Mouse (Mus musculus): ENCODE data around the gene Pkn3. TPM values are rescaled to one million over a fixed set of nuclear protein-coding genes. Genes with fewer than 3 reads are reported as not detected.

Pkn3 gene
- polyA plus RNA-seq, 1 experiment from 2014 or later = 2.7 TPM

- WGBS = 8% methylated on average over 12 of the region's 12 CpGs
- H3K36me3 ChIP-seq = no peaks in the 10 kb centered on the region
- peaks cover 7% of the 10 kb centered on the region for H3K4me1 ChIP-seq (replicated peaks)
- H3K27me3 ChIP-seq = no peaks in the 10 kb centered on the region
- peak overlapping the region; percentile 13; the same call in 1 of the 2 replicates for H3K4me3 ChIP-seq
- peak overlapping the region; percentile 41 for H3K9ac ChIP-seq
- ATAC-seq (ENCODE audit: low read depth) = peak; percentile 62; the same call in 1 of the 2 replicates
- H3K4me2 ChIP-seq = peak overlapping the region; percentile 45
- no peak overlapping the region for H3K27ac ChIP-seq (replicated peaks)
- H3K9me3 ChIP-seq = no peaks in the 10 kb centered on the region
Measured at GRCm38 (mm10) chr2:30084632-30085031, 7.1 kb downstream of the Pkn3 start.

DNA sequence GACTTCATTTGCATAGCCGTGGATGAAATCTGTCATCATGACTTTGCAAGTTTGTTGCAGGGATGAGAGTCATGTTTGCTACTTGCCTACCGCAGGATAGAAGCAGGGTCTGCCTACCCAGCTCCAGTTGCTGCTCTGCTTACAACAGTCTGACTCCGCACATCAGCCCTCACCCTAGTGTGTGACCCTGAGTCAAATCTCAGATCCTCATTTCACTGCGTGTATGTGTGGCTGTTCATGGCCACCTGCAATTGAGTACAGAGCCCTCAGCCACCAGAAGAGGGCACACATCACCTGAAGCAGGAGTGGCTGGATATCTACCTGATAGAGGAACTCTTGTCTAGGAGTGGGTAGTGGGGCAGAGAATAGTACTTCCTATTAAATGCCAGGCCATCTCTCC lies 9.8 kb downstream of the Pkn3 start:
- no peak for ATAC-seq (ENCODE audit: low read depth)
- H3K27ac ChIP-seq (replicated peaks) = no peak overlapping the region
- H3K36me3 ChIP-seq = peaks cover 10% of the 10 kb centered on the region; the same call in 1 of the 2 replicates
- no peak overlapping the region for H3K4me3 ChIP-seq
- H3K4me2 ChIP-seq = no peak overlapping the region
- no peak overlapping the region for H3K9ac ChIP-seq
- no peaks in the 10 kb centered on the region for H3K9me3 ChIP-seq
- 92% methylated on average over 4 of the region's 4 CpGs for WGBS
- peaks cover 7% of the 10 kb centered on the region for H3K4me1 ChIP-seq (replicated peaks)
- H3K27me3 ChIP-seq = no peaks in the 10 kb centered on the region

DNA sequence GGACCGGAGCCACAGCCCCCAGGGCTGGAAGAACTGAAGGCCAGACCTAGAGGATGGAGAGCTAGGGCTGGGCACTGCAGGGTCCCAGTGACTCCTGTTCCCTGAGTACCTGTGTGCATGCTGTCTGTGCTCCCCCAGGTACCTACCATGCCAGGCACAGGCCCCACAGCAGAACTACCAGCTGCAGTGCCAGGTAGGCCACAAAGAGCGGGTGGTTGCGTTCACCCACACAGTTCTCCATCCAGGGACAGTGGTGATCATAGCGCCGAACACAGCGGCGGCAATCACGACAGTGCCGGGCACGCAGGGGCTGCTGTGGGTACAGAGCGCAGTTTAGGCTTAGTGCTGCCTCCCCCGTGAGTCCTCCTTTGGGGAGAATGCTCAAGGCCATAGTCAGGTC lies 14.0 kb downstream of the Pkn3 start:
- 97% methylated on average over 12 of the region's 12 CpGs for WGBS
- Histone ChIP-seq H3K4me2 (no peak overlapping the region), H3K9ac (no peak overlapping the region), H3K36me3 (peaks cover 18% of the 10 kb centered on the region; the same call in 1 of the 2 replicates), H3K9me3 (no peaks in the 10 kb centered on the region), H3K4me3 (no peak overlapping the region), H3K4me1 (replicated peaks) (peaks cover 22% of the 10 kb centered on the region), H3K27ac (replicated peaks) (no peak overlapping the region), H3K27me3 (no peaks in the 10 kb centered on the region)
- ATAC-seq (ENCODE audit: low read depth) = no peak

DNA sequence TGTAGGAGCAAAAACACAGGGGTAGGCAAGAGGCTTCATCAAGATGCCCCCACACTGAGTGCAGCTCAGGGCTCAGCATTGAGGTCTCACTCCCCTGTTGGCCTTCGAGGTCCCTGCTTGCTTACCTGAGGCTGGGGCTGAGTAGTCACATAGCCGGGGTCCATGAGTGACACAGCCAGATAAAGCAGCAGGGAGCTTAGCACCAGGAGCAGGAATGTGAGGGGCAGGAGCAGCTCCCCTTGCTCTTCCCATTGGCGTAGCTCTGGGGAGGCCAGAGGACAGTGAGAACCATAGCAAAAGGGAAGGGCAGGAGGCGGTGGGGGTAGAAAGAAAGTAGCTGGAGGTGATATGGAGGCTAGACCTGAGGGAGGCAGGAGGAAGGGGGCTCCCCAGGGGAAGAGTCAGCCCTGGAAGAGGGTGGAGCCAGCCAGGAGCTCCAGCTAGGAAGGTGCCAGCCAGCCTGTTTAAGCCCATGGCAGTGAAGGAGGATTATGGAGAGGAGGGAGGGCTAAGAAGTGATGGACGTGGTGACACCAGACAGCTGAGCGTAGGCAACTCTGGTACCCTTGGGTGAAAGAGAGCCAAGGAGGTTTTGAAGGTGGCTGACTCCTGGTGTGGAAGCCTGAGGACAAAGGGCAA lies 14.9 kb downstream of the Pkn3 start:
- 57% methylated on average over 6 of the region's 6 CpGs for WGBS
- Histone ChIP-seq H3K36me3 (peaks cover 26% of the 10 kb centered on the region), H3K9ac (peak overlapping the region; percentile 77), H3K27ac (replicated peaks) (no peak overlapping the region), H3K4me2 (peak overlapping the region; percentile 82), H3K9me3 (no peaks in the 10 kb centered on the region), H3K27me3 (no peaks in the 10 kb centered on the region), H3K4me1 (replicated peaks) (peaks cover 22% of the 10 kb centered on the region), H3K4me3 (peak overlapping the region; percentile 63)
- ATAC-seq (ENCODE audit: low read depth) = no peak

DNA sequence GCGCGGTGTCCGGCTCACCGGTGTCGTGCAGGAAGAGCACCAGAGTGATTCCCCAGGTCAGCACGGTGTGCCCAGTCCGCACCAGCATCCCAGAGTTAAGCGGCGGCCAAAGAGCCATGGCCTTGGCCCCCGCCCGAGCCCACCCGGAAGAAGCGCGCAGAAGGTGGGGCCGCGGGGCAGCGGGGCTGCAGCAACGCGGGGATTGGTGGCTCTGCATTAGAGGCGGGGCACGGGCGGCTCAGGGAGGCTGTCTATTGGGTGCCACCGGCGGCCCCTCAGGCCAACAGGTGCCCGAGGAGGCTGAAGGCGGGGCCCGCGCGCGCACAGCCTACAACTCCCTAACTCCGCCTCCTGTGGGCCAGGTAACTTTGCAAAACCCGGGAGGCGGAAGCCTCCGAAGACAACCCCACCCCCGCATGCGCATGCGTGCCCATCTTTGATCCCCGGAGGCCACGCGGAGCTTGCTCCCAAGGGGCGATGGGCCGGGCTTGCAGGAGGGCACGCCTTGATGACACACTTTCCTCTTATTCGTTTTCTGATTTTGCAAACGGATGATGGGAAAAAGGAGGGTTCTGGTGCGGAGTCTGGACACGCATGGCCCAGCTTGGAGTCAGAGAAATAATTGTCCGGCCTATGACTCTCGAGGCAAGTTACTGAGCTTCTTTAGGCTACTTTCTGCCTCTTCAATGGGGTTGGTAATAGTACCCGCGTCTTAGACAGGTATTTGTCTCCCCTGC lies 16.2 kb downstream of the Pkn3 start, which contains the start of gene Zdhhc12:
Gene Zdhhc12, minus strand, starts transcription at position 178 of the 737 bp plus-strand sequence.
- Histone ChIP-seq H3K4me3 (peak within 1 kb of the TSS; percentile 63), H3K4me2 (peak within 1 kb of the TSS; percentile 82), H3K4me1 (replicated peaks) (peaks cover 22% of the 10 kb centered on the region), H3K27ac (replicated peaks) (peak within 1 kb of the TSS; percentile 28; the same call in 1 of the 2 replicates), H3K9me3 (no peaks in the 10 kb centered on the region), H3K36me3 (peaks cover 37% of the 10 kb centered on the region), H3K9ac (peak within 1 kb of the TSS; percentile 77), H3K27me3 (no peaks in the 10 kb centered on the region)
- under 1% methylated on average over 51 of the region's 51 CpGs for WGBS
- ATAC-seq (ENCODE audit: low read depth) = peak; percentile 97

DNA sequence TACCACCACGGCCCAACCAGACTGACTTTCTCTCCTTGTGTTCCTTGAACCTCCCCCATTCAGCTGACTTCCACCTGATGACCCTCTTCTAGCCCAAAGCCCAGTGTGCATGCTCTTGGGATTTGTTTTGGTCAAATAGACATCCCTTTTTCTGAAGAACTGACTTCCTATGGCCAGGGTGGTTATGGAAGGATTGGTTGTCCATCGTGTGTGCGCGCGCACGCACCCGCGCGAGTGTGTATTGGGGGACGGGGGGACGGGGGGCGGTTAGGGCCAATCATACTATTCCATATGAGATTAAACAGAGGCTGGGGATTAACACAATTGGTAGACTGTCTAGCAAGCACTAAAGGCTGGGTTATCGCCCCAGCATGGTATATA lies 16.7 kb downstream of the Pkn3 start:
- Histone ChIP-seq H3K9ac (peak overlapping the region; percentile 77), H3K4me1 (replicated peaks) (peaks cover 22% of the 10 kb centered on the region), H3K4me3 (peak overlapping the region; percentile 63), H3K36me3 (peaks cover 42% of the 10 kb centered on the region), H3K27me3 (no peaks in the 10 kb centered on the region), H3K9me3 (no peaks in the 10 kb centered on the region), H3K4me2 (peak overlapping the region; percentile 82), H3K27ac (replicated peaks) (peak overlapping the region; percentile 28; the same call in 1 of the 2 replicates)
- WGBS = 3% methylated on average over 13 of the region's 13 CpGs
- no peak for ATAC-seq (ENCODE audit: low read depth)

DNA sequence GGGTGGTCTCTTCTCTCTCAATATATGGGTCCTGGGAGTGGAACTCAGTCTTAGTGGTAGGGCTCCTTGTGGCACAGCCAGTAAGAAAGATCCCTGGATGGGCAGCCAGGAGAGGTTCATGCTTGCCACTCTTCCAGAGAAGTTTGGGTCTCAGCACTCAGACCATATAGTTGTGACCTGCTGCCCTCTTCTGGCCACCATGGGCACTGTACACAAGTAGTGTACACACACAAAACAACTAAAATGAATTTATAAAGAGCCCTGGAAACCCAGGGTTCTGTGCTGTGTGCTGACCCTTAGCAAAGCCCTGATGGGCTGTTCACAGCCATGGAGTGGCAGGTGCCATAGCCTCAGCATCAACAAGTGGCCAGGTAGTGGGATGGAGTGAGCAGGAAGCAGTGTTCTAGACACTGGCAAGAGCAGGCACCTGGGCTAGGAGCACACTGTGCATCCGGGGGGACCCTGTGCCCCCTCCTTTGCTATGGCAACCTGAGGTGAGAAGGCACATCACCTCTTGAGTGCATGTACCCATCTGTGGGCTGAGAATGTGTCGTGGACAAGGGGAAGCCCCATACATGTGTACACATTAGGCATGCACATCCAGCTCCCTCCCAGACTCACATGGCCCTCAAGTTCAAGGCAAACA lies 18.5 kb downstream of the Pkn3 start:
- Histone ChIP-seq H3K36me3 (peaks cover 59% of the 10 kb centered on the region), H3K4me1 (replicated peaks) (peaks cover 22% of the 10 kb centered on the region), H3K27ac (replicated peaks) (no peak overlapping the region), H3K4me3 (no peak overlapping the region), H3K27me3 (no peaks in the 10 kb centered on the region), H3K4me2 (no peak overlapping the region), H3K9me3 (no peaks in the 10 kb centered on the region), H3K9ac (no peak overlapping the region)
- WGBS = 77% methylated on average over 2 of the region's 2 CpGs
- ATAC-seq (ENCODE audit: low read depth) = no peak

DNA sequence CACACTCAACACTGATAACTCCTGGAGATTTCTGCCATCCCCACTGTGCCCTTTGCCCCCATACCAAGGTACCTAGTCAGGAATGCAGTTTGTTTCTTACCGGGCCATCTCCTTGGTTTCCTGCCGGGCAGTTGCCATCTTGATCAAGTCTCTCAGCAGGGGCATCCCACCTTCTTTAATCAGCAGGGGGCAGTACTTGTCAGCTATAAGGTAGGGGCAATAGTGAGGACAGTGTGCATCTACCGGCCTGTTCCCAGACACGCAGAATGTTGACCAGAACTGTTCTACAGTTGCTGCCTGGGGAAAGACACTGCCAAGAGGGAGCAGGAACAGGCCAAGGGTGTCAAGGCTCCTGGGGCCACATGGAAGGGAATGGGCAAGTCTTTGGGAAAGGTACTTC lies 22.7 kb downstream of the Pkn3 start:
- Histone ChIP-seq H3K27ac (replicated peaks) (no peak overlapping the region), H3K9me3 (no peaks in the 10 kb centered on the region), H3K4me1 (replicated peaks) (no peaks in the 10 kb centered on the region), H3K4me3 (no peak overlapping the region), H3K4me2 (no peak overlapping the region), H3K27me3 (no peaks in the 10 kb centered on the region), H3K9ac (no peak overlapping the region), H3K36me3 (peaks cover 92% of the 10 kb centered on the region)
- no peak for ATAC-seq (ENCODE audit: low read depth)
- 79% methylated on average over 4 of the region's 4 CpGs for whole genome bisulfite sequencing

DNA sequence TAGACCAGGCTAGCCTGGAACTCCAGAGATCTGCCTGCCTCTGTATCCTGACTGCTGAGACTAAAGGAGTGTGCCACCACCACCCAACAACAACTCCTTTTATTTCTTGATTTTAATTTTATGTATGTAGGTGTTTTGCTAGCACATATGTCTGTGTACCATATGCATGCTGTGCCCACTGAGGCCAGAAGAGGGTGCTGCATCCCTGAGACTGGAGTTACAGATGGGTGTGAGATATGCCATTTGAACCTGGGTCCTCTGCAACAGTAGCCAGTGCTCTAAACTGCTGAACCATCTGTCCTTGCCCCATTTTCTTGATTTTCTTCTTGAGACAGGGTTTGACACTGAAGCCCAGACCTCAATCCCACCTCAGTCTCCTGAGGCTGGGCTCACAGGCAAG lies 28.9 kb downstream of the Pkn3 start:
- no peaks in the 10 kb centered on the region for H3K27me3 ChIP-seq
- peaks cover 99% of the 10 kb centered on the region for H3K36me3 ChIP-seq
- ATAC-seq (ENCODE audit: low read depth) = no peak
- H3K9ac ChIP-seq = no peak overlapping the region
- no peak overlapping the region for H3K4me3 ChIP-seq
- H3K27ac ChIP-seq (replicated peaks) = no peak overlapping the region
- H3K9me3 ChIP-seq = no peaks in the 10 kb centered on the region
- no peaks in the 10 kb centered on the region for H3K4me1 ChIP-seq (replicated peaks)
- H3K4me2 ChIP-seq = no peak overlapping the region

- no peak for ATAC-seq (ENCODE audit: low read depth)
- no peaks in the 10 kb centered on the region for H3K4me1 ChIP-seq (replicated peaks)
- H3K36me3 ChIP-seq = peaks cover 98% of the 10 kb centered on the region
- WGBS = 95% methylated on average over 5 of the region's 5 CpGs
- H3K27me3 ChIP-seq = no peaks in the 10 kb centered on the region
- H3K9ac ChIP-seq = no peak overlapping the region
- no peaks in the 10 kb centered on the region for H3K9me3 ChIP-seq
- H3K4me3 ChIP-seq = no peak overlapping the region
- H3K4me2 ChIP-seq = no peak overlapping the region
- H3K27ac ChIP-seq (replicated peaks) = no peak overlapping the region
Measured at GRCm38 (mm10) chr2:30107646-30108045, 30.2 kb downstream of the Pkn3 start.

DNA sequence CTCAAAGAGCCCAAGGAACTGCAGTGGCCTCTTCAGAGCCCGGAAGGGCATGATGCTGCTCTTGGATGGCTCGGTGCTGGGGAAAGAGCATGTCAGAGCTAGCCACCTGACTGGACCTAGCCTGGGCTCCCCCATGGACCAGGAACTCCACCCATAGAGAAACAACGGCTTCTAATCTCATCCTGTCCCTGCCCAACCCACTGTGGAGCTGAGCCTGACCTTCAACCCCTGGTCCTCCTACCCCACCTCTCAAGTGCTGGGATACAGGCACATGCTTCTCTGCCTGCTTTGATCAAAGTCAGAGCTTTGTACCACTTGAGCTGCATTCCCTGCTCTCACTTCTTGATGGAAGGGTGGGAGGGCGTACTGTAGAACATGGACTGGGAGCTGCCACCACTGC lies 30.8 kb downstream of the Pkn3 start:
- 92% methylated on average over 4 of the region's 4 CpGs for WGBS
- H3K9me3 ChIP-seq = no peaks in the 10 kb centered on the region
- no peak overlapping the region for H3K4me2 ChIP-seq
- H3K27ac ChIP-seq (replicated peaks) = no peak overlapping the region
- no peak overlapping the region for H3K4me3 ChIP-seq
- no peak for ATAC-seq (ENCODE audit: low read depth)
- peaks cover 98% of the 10 kb centered on the region for H3K36me3 ChIP-seq
- no peaks in the 10 kb centered on the region for H3K27me3 ChIP-seq
- no peaks in the 10 kb centered on the region for H3K4me1 ChIP-seq (replicated peaks)
- no peak overlapping the region for H3K9ac ChIP-seq

- Histone ChIP-seq H3K9ac (no peak overlapping the region), H3K4me3 (no peak overlapping the region), H3K4me2 (no peak overlapping the region), H3K27me3 (no peaks in the 10 kb centered on the region), H3K36me3 (peaks cover 84% of the 10 kb centered on the region), H3K27ac (replicated peaks) (no peak overlapping the region), H3K4me1 (replicated peaks) (no peaks in the 10 kb centered on the region), H3K9me3 (no peaks in the 10 kb centered on the region)
- ATAC-seq (ENCODE audit: low read depth) = no peak
- WGBS = 97% methylated on average over 2 of the region's 2 CpGs
Measured at GRCm38 (mm10) chr2:30111500-30111899, 34.0 kb downstream of the Pkn3 start.

Data from neural tube, embryonic 13.5 days (tissue).